Mouse (Mus musculus) liver, embryonic 14.5 days (tissue): ENCODE measurements around the gene Tmem178b.

Experiments used
- CTCF ChIP-seq: IDR thresholded peaks from 2 replicates; pipeline ENCODE4 v1.5.1; 2016; ENCODE audit warnings: antibody characterized with exemption, low read depth, control low read depth
- EP300 ChIP-seq: IDR thresholded peaks from 2 replicates; pipeline ENCODE4 v1.6.1; 2016; ENCODE audit warnings: antibody characterized with exemption, low read depth

GRCm38 (mm10) chr6:40121494-40121893 is 248.4 kb downstream of the Tmem178b start:
- no peak for TF ChIP-seq CTCF
- no peak for TF ChIP-seq EP300
